Mouse (Mus musculus) liver (tissue): ENCODE data around the gene Timeless.
A peak's percentile ranks its signal among the peaks of the same experiment; 100 is the strongest.
"Not testable (repeated sequence)": the region's sequence is repeated elsewhere in the genome, so short reads cannot be mapped to it uniquely, and the experiment has no call there.

Experiments used
- DNase-seq: peaks from one replicate; pipeline ENCODE4 v3.0.0-alpha.2; 2020; ENCODE audit warnings: mixed read lengths

Timeless gene

GRCm38 (mm10) chr10:128214112-128214511 lies 17.8 kb upstream of the Timeless start:
- not testable (repeated sequence) for DNase-seq

DNA sequence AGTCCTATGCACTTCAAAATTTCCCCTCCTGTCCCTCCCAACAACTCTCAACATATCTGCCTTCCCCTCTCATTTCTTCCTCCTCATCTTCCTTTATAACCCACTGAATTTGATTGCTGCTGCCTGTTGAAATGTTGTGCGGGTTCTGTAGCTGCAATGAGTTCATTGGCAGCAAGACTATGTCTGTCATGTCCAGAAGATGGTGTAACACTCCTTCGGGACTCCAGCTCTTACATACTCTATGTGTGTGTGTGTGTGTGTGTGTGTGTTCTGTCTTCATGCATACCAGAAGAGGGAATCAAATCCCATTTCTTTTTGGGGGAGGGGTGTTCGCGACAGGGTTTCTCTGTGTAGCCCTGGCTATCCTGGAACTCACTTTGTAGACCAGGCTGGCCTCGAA lies 16.9 kb upstream of the Timeless start:
- no peak for DNase-seq

- peak; percentile 54 for DNase-seq
These were observed 13.3 kb upstream of the Timeless start for GRCm38 (mm10) chr10:128218387-128219117.

DNA sequence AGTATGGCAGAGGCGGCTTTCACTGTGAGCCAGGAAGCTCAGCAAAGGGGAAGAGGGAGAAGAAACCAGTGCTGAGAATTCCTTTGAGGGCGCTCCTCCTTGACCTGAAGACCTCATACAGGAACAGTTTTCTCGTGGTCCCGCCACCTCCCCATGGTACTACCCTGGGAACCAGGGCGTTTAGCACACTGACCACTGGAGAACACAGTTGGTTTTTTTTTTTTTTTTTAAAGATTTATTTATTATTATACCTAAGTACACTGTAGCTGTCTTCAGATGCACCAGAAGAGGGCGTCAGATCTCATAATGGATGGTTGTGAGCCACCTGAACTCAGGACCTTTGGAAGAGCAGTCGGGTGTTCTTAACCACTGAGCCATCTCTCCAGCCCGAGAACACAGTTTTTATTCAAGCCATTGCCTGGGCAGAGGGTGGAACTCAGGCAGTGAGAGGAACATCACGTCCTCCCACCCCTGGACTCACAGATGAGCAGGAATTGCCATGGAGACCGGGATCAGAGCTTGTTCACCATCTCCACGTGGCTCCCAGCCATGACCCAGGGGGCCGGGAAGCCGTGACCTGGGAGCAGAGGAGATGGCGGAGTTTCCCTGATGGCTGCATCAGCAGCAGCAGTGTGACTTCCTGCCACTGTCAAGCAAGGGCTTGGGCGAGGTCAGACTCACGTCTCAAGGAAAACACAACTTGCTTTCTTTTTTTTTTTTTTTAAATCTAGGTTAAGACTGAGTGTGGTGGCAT lies 10.2 kb upstream of the Timeless start:
- DNase-seq, result no peak

- no peak for DNase-seq
These were observed 6.8 kb upstream of the Timeless start for GRCm38 (mm10) chr10:128225064-128225463.

GRCm38 (mm10) chr10:128225538-128225937 lies 6.3 kb upstream of the Timeless start, which contains the start of gene Mip:
Gene Mip, plus strand, starts transcription at chr10:128225838.
- DNase-seq, result no peak

DNA sequence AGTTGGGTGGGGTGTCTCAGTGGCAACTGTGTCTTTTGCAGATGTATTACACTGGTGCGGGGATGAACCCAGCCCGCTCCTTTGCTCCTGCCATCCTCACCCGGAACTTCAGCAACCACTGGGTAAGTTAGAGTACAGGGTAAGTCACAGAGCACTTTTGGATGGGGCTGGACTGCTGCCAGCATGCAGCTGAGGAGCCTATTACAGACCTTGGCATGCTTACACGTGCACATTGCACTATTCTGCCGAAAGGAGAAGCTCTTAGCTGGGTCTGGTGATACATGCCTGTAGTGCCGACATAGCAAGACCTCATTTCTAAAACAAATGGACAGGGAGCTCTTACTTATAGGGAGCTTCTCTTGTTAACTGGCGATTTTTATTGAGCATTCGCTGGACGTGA lies 4.3 kb upstream of the Timeless start:
- DNase-seq, result no peak

DNA sequence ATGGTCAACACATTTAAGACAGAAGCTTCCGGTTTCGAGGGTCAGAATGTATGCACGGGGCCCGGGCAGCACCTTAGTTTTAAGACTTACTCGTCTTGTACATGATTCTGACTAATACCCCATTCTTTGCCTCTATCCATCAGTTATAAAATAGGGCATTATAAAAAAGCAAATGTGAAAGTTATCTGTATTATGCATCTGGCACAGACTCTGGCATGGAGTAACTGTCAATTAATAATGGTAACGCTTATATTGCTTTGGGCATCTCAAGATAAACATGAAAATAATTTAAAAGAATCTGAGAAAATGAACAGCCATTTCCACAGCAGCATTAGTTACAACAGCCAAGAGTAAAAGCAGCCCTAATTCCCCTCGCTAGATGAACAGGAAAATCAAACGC lies 3.9 kb upstream of the Timeless start:
- no peak for DNase-seq

GRCm38 (mm10) chr10:128230582-128230981 lies 1.3 kb upstream of the Timeless start:
- no peak for DNase-seq

GRCm38 (mm10) chr10:128231146-128231545 lies 719 bp upstream of the Timeless start:
- DNase-seq, result no peak

DNA sequence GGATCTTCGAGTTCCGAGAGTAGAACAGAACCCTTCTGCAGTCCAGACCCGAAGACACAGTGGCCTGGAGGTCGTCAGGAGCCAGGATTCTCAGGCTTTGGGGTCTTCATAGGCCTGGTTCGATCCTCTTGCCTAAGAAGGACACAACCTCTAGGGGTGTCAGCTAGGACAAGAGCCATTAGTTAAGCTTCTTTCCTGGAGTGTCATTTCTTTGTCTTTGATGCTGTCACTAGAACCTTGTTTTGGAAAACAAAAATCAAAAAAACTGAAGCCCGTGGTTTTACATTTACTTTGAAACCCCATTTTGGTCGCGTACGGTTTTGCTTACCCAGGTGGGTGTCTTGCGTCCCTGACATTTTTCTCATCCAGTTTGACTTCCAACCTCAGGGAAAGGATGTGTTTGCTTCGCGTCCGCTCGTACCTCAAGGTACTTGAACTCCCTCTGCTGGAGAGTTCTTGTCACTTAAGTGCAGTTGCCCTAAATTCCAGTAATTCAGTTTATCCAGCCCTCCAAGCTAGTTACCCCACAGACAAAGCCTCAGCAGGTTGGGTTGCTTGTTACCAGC lies 638 bp downstream of the Timeless start:
- peak; percentile 68 for DNase-seq

DNA sequence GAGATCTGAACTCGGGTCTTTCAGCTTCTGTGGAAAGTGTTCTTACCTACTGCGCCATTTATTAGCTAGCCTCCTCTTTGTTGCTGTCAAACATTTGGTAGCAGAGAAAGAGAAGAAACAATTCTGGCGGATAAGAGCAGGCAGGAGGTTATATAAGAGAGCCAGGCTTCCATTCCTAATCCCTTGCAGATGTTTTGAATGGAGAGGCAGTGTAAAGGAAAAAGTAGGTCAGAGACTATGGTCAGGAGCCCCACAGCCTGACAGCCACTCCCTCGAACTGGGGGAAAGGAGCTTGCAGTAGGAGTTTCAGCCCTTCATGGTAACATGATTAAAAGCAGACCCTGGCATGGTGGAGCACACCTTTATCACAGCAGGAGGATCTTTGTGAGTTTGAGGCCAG lies 4.5 kb downstream of the Timeless start:
- no peak for DNase-seq

GRCm38 (mm10) chr10:128237807-128238480 lies 6.1 kb downstream of the Timeless start:
- DNase-seq, result no peak

- DNase-seq, result no peak
These were observed 7.3 kb downstream of the Timeless start for GRCm38 (mm10) chr10:128239140-128239539.

DNA sequence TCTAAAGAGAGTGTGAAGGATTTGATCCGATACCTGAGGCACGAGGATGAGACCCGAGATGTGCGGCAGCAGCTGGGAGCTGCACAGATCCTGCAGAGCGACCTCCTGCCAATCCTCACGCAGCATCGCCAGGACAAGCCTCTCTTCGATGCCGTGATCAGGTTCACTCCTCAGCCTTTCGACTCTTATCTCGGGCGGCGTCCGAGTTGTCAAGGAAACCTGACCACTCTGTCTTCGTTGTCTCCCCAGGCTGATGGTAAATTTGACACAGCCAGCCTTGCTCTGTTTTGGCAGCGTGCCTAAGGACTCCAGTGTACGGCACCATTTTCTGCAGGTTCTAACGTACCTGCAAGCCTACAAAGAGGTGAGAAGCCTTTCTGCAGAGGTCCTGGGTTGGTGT lies 8.3 kb downstream of the Timeless start:
- no peak for DNase-seq

DNA sequence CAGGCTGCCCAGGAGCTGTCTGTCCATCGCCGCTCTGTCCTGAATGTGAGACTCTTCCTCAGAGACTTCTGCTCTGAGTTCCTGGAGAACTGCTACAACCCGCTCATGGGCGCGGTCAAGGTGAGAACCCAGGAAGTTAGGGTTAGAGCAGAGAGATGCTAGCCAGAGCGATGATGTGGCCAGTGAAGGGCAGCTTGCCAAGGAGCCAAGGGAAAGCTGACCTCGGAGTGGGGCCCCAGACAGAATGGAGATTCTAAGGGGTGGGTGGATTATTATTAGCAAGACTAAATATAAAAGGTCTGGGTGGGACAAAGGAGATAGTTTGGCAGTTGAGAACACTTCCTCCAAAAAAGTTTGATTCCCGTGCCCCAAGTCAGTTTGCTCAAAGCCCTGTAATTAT lies 11.4 kb downstream of the Timeless start:
- DNase-seq, result no peak

- DNase-seq, result no peak
These were observed 12.3 kb downstream of the Timeless start for GRCm38 (mm10) chr10:128244121-128244520.

GRCm38 (mm10) chr10:128247020-128247732 lies 15.3 kb downstream of the Timeless start:
- no peak for DNase-seq

GRCm38 (mm10) chr10:128250565-128250964 lies 18.7 kb downstream of the Timeless start:
- DNase-seq, result no peak

DNA sequence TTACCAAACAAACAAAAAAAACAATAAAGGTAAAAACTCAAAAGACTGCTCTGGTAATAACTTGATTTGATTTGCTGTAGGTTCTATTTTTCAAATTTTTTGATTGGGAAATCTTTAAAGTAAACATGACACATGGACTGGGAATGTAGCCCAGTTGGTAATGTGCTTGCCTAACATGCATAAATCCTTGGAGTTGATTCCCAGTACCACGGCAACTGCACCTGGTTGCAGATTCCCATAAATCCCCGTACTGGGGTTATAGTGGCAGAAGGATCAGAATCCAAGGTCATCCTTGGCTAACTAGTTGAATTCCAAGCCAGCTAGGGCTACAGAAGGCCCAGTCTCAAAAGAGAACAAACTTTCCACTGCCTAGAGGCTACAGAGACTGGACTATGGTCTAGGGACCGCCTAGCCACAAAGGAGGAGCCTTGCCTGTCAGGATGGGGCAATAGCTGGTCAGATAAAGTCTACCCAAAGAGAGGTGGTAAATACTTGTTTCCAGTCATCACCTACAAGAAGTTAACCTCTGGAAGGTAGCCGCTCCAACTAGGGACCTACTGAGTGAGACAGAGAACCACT lies 21.9 kb downstream of the Timeless start, which contains the start of gene Apon:
Gene Apon (plus strand): TSS at position 420 of the 579 bp plus-strand sequence.
- no peak for DNase-seq

GRCm38 (mm10) chr10:128255925-128256324 lies 24.1 kb downstream of the Timeless start:
- no peak for DNase-seq

- DNase-seq, result no peak
These were observed 24.5 kb downstream of the Timeless start for GRCm38 (mm10) chr10:128256328-128256727.
